Mouse (Mus musculus) embryonic stem cell, embryonic (primary cell): ENCODE data around the gene Cnp.

ENCODE experiments used
- CTCF ChIA-PET, 4 experiments: fragments of 300-600 bp in 2 of 4; fragments of 350-600 bp in 2 of 4; sonication (Branson Sonifier 250); formaldehyde crosslinking; loops; one replicate each; lab custom pipeline; 2022; ENCODE audit warnings: inconsistent platforms in 2 of 4; lab: Charles Lee
- POLR2A ChIA-PET, 4 experiments: fragments of 300-600 bp in 2 of 4; fragments of 350-600 bp in 2 of 4; sonication (Branson Sonifier 250); formaldehyde crosslinking; loops; one replicate each; lab custom pipeline; 2022; ENCODE audit warnings: antibody characterized with exemption in 4 of 4, inconsistent platforms in 1 of 4; lab: Charles Lee

Gene Cnp

DNA sequence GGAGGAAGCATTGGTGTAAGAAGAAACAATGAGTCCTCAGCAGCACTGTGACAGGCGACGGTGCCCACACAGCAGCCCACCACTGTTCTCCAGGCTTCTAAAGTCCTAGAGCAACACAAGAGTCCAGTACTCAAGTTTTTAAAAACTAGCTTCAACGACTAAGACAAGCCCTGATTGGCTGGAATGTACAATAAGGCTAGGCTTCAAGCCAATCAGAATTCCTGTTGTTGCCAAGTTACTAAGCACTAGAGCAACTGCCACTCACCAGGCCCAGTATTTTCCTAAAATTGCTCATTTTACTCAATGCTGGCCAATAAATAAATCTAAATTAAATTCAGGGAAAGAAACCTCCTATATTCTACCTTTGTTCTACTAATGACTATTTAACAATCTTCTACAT lies 38.5 kb downstream of the Cnp start:
- POLR2A ChIA-PET = interaction anchor here in 3 of 4 experiments (0.5 to 10.7 kb wide), 21 partner anchors 8 to 564 kb away, joined by 3 to 107 read pairs (median 3); partner anchors contain the start of genes Acly (in 2 of the 3), Jup (in 1 of the 3) and Stat3 (in 1 of the 3)
- CTCF ChIA-PET = interaction anchor here in 1 of 4 experiments (1.7 to 2.5 kb wide), 2 partner anchors 10 to 14 kb away, joined by 5 to 8 read pairs; no protein-coding TSS in a partner anchor

DNA sequence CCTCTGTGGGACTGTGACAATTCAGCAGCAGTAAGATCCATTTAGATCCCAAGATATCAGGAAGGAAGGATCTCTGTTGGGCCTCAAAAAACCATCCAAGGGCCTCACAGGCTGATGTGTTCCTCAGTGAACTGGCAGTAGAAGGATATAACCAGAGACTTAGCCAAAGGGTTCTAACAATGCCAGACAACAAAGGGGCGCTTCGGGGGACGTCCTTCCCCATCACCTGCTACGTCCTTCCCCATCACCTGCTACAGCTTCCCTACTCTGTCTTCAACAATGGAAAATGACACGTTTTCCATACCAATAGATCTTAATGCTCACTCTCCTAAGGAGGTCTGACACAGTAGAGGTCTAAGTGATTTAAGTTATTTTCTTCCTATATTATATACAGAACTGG lies 41.6 kb downstream of the Cnp start:
- POLR2A ChIA-PET = interaction anchor here in 3 of 4 experiments (0.5 to 6.5 kb wide), 16 partner anchors 9 to 637 kb away, joined by 3 to 97 read pairs (median 5); partner anchors contain the start of gene Acly (in 1 of the 3)
- CTCF ChIA-PET = no interaction called here

DNA sequence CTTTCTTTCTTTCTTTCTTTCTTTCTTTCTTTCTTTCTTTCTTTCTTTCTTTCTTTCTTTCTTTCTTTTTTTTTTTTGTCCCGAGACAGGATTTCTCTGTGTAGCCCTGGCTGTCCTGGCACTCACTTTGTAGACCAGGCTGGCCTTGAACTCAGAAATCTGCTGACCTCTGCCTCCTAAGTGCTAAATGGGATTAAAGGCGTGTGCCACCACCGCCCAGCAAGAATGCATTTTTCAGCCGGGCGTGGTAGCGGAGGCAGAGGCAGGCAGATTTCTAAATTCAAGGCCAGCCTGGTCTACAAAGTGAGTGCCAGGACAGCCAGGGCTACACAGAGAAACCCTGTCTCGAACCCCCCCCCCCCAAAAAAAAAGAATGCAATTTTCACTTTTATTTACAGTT lies 42.1 kb downstream of the Cnp start:
- ChIA-PET POLR2A (interaction anchor here (0.5 to 6.5 kb wide), 20 partner anchors 9 to 1841 kb away, joined by 3 to 97 read pairs (median 4); partner anchors contain the start of genes Acly (in 1 of the 4) and Rab5c (in 1 of the 4)), CTCF (interaction anchor here in 2 of 4 experiments (0.6 to 1.3 kb wide), 2 partner anchors 9 to 633 kb away, joined by 3 to 4 read pairs; no protein-coding TSS in a partner anchor)

DNA sequence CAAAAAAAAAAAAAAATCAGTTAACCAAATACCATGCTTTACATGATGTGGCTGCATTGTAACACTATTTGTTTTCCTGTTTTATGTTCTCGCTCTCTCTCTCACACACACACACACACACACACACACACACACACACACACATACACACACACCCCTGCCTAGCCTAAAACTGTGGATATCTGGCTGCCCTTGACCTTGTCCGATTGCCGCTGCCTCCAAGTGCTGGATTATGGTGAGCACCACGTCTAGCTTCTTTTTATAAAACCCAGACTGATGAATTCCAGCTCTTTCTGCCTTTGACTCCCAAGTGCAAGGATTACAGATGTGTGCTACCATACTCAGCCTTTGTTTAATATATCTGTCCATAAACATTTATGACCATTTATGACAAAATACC lies 42.8 kb downstream of the Cnp start:
- CTCF ChIA-PET = interaction anchor here in 2 of 4 experiments (0.6 to 1.3 kb wide), 4 partner anchors 9 to 633 kb away, joined by 3 to 6 read pairs (median 4); no protein-coding TSS in a partner anchor
- POLR2A ChIA-PET = interaction anchor here (0.7 to 6.5 kb wide), 27 partner anchors 9 to 1841 kb away, joined by 3 to 97 read pairs (median 5); partner anchors contain the start of genes Acly (in 2 of the 4), Eif1 (in 1 of the 4), Jup (in 1 of the 4) and P3h4 (in 1 of the 4)

DNA sequence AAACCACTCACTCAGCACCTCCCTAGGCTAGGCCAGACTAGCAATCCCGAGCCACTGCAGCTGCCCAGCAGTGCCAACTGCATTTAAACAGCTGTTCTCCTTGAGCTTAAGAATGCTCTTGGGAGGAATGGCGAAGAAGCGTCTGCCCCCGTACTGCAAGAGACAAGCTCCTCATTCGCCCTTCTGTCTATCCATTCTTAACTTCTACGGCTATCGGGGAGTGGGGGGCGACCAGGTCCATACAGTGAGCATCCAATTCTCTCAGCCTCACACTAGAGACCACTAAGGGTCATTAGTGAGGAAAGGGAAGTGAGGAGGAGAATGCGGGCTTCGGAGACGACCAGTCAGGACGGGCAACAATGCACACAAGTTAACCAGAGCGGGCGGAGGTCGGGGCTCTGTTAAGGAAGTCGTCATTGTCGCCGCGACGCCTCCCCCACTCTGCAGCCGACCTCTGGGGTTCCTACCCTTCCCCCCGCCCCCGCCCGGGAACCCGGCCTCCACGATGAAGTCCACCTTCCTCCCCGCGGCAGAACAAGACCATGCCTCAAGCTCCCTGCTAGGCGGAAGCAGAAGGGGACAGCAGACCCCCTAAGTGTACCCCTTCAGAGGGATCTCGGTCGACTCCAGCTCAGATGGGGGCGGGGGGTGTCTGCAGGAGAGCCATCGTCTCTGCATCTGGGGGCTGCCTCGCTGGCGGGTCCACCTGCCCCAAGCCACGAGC lies 44.2 kb downstream of the Cnp start, which contains the start of gene Nkiras2:
Gene Nkiras2, plus strand, starts transcription at position 484 of the 724 bp plus-strand sequence.
- ChIA-PET CTCF (interaction anchor here (0.5 to 2.3 kb wide), 24 partner anchors 8 to 1583 kb away, joined by 3 to 13 read pairs (median 4); partner anchors contain the start of genes Acly (in 1 of the 4) and Jup (in 1 of the 4)), POLR2A (interaction anchor here (0.5 to 6.5 kb wide), 80 partner anchors 7 to 1336 kb away, joined by 3 to 97 read pairs (median 4); partner anchors contain the start of genes Acly (in 3 of the 4), Dhx58 (in 2 of the 4), Hspb9 (in 2 of the 4) and Rab5c (in 2 of the 4))

DNA sequence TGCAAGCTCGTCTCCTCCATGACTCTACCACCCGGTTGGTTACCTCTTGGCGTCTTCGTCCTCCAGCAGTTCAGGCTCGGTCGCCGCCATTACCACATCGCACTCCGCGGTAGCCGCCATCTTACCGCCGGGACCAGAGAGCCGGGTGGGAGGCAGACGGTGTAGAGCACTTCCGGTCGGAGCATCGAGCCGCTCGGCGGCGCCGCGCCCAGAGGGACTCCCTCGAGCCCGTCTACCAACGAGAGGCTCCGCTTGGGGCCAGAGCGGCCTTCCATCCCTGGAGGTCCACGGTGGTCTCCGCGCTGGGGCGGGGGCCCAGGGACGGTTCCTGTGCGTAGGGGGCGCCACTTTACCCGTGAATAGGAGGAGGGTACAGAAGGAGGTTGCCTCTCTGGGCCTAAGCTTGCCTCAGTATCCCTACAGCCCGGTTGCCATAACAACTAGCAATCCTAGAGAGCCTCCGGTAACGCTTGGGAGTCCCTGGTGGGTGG lies 44.8 kb downstream of the Cnp start:
- ChIA-PET CTCF (interaction anchor here (0.6 to 2.3 kb wide), 28 partner anchors 9 to 1584 kb away, joined by 3 to 13 read pairs (median 3); partner anchors contain the start of genes Acly (in 1 of the 4), Fkbp10 (in 1 of the 4), Jup (in 1 of the 4) and Kat2a (in 1 of the 4)), POLR2A (interaction anchor here (0.5 to 6.5 kb wide), 68 partner anchors 9 to 1337 kb away, joined by 3 to 97 read pairs (median 4); partner anchors contain the start of genes Acly (in 3 of the 4), Hspb9 (in 2 of the 4), Jup (in 2 of the 4) and Dhx58 (in 1 of the 4))

DNA sequence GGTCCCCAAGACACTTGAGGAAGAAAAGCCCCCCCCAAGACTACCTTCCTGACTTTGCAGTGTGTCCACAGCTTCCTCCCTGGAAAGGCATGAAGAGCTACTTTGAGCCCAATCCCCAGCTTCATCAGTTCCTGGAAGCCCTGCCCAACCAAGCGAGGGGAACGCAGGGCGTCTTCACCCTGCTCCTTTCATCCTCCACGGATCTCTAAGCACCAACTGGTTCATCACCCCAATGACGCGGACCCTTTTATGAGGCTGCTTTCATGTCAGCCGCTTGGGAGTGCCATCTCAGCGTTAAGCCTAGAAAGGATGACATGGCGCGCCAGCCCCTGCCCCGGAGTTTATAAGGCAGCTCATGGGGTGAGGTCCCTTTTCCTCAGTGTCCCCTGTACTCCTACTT lies 45.3 kb downstream of the Cnp start, which contains the start of gene Dnajc7:
Gene Dnajc7, minus strand, starts transcription at position 187 of the 400 bp plus-strand sequence.
- POLR2A ChIA-PET = interaction anchor here (0.5 to 6.5 kb wide), 54 partner anchors 8 to 985 kb away, joined by 3 to 97 read pairs (median 4); partner anchors contain the start of genes Acly (in 3 of the 4), Hspb9 (in 2 of the 4), Jup (in 2 of the 4) and Dhx58 (in 1 of the 4)
- CTCF ChIA-PET = interaction anchor here (0.6 to 2.3 kb wide), 26 partner anchors 9 to 447 kb away, joined by 3 to 13 read pairs (median 3); partner anchors contain the start of genes Acly (in 1 of the 4), Fkbp10 (in 1 of the 4), Jup (in 1 of the 4) and Kat2a (in 1 of the 4)

DNA sequence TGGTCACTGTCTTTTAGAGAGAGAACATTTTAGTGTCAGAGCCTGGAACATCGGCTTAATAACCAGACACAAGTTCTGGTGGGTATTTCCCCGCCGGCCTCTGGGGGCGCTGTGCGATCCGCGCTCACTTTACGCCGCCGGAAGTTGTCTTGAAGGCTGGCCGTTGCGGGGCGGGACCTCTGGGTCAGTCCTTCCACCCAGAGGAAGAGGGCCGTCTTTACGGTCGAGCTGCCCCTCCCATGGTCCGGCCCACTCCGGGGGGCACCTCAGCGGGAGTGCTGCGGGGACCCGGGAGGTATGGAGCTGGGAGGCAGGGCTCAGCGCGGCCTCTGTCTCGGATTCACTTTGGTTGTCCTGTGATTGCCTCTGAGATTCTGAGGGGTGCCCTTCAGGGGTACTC lies 48.0 kb downstream of the Cnp start:
- ChIA-PET POLR2A (interaction anchor here in 3 of 4 experiments (0.6 to 6.5 kb wide), 28 partner anchors 6 to 819 kb away, joined by 3 to 53 read pairs (median 4); partner anchors contain the start of genes Eif1 (in 2 of the 3), Jup (in 2 of the 3), Acly (in 1 of the 3) and Kcnh4 (in 1 of the 3)), CTCF (interaction anchor here (0.5 to 1.9 kb wide), 18 partner anchors 9 to 528 kb away, joined by 3 to 18 read pairs (median 4); partner anchors contain the start of genes Eif1 (in 1 of the 4) and Jup (in 1 of the 4))

DNA sequence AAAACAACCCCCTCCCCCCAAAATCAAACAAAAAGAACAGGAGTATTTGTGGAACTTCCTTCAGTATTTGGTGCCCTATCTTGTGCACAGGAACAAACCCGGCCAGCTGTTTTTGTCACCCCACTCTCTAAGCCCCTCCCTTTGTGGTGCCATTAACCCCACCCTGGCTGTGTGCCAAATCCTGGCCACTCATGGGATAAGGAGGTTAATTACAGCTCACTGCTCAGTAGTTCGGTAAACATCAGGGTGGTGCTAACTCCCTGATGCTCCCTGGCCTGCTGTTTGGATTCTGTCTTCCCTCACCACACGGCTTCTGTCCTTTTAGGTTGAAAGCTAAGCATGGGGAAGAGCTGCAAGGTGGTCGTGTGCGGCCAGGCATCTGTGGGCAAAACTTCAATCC lies 49.2 kb downstream of the Cnp start:
- ChIA-PET POLR2A (interaction anchor here in 3 of 4 experiments (0.6 to 5.4 kb wide), 19 partner anchors 9 to 304 kb away, joined by 3 to 37 read pairs (median 5); partner anchors contain the start of genes Eif1 (in 2 of the 3), Acly (in 1 of the 3) and Rab5c (in 1 of the 3)), CTCF (interaction anchor here in 1 of 4 experiments (0.5 to 5.1 kb wide), 4 partner anchors 12 to 70 kb away, joined by 3 to 34 read pairs (median 10); partner anchors contain the start of gene Zfp385c)

DNA sequence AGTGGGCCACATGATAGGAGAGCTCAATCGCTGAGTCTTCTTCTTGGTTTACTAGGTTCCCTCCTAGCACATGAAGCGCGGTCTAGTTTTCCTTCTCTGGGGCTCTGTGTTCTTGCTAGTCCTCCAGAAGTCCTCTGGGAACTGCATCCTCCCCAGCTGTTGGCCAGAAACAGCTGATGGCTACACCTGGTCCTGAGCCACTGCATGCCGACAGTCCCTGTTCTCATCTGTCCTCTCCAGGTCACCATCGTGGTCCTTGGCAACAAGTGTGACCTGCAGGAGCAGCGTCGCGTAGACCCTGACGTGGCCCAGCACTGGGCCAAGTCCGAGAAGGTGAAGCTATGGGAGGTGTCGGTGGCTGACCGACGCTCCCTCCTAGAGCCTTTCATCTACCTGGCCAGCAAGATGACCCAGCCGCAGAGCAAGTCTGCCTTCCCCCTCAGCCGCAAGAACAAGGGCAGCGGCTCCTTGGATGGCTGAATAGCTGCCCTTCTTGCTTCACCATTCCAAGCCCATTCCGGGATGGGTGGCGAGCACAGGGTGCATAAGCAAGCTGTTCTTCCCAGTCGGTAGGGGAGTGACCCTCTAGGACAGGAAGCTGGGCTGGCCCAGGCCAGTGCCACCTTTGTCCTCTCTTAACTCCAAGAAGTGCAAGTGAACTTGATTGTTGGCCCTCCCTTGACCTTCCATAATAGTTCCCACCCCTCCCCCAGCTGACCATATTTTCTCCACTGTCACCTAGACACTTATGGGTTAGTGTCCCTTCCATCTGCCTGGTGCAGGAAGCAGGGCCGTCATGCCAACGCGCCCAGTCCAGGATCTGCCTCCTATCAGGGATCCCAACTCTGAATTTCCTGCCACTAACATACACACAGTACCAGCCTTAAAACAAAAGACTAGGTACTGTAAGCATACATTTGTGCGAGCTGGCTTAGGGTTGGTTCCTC lies 51.3 kb downstream of the Cnp start:
- POLR2A ChIA-PET = interaction anchor here (0.5 to 8.2 kb wide), 30 partner anchors 7 to 1851 kb away, joined by 3 to 53 read pairs (median 4); partner anchors contain the start of genes Acly (in 2 of the 4), Nkiras2 (in 2 of the 4), Dhx58 (in 1 of the 4) and Dnajc7 (in 1 of the 4)
- CTCF ChIA-PET = interaction anchor here (0.5 to 6.4 kb wide), 22 partner anchors 8 to 555 kb away, joined by 3 to 34 read pairs (median 6); partner anchors contain the start of genes Jup (in 1 of the 4) and Zfp385c (in 1 of the 4)

DNA sequence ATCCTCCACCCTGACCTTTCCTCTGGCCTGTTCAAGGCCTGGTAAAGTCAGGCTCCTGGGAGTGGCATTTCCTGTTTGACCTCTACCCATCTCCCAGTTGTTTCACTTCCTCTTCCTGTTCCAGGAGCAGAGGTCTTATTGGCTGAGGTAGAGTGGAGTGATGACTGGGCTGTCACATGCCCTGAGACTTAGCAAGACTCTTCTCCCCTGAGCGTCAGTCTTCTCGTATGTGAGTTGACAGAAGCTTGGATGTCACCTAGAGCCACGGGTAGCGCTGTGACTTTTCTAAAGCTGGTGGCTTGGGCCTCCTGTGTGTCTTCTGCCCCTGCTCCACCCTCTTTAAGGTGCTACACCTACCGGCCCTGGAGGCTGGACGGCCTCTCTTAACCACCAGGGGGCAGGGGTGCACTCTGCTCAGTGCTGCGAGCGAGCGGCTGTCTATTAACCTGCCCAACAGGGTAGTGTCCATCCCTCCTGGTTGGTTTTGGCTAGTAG lies 52.0 kb downstream of the Cnp start:
- POLR2A ChIA-PET = interaction anchor here (0.5 to 8.2 kb wide), 31 partner anchors 7 to 1851 kb away, joined by 3 to 53 read pairs (median 4); partner anchors contain the start of genes Acly (in 2 of the 4), Nkiras2 (in 2 of the 4), Zfp385c (in 2 of the 4) and Dhx58 (in 1 of the 4)
- CTCF ChIA-PET = interaction anchor here (0.5 to 6.4 kb wide), 30 partner anchors 8 to 505 kb away, joined by 3 to 34 read pairs (median 5); partner anchors contain the start of genes Zfp385c (in 2 of the 4), Jup (in 1 of the 4) and Nkiras2 (in 1 of the 4)

DNA sequence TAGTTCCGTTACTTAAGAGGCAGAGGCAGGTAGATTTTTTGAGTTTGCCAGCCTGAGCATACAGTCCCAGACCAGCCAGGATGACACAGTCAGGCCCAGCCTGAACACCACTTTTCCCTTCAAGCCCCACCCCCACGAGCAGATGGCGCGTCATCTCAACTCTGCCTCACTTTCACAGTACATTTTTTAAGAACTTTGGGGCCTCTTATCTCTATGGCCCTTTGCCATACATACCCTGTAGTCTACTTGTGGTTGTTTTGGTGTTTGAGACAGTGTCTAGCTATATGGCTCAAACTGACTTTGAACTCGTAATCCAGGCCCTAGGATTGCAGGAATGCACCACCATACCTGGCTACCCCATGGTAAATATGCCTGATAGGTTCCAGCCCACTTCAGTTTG lies 53.4 kb downstream of the Cnp start:
- ChIA-PET CTCF (interaction anchor here (0.9 to 6.4 kb wide), 12 partner anchors 8 to 80 kb away, joined by 3 to 34 read pairs (median 4); partner anchors contain the start of genes Dnajc7 (in 1 of the 4), Nkiras2 (in 1 of the 4) and Zfp385c (in 1 of the 4)), POLR2A (interaction anchor here in 3 of 4 experiments (0.5 to 8.2 kb wide), 15 partner anchors 8 to 86 kb away, joined by 3 to 53 read pairs (median 4); partner anchors contain the start of genes Dnajc7 (in 2 of the 3), Nkiras2 (in 2 of the 3) and Dhx58 (in 1 of the 3))

DNA sequence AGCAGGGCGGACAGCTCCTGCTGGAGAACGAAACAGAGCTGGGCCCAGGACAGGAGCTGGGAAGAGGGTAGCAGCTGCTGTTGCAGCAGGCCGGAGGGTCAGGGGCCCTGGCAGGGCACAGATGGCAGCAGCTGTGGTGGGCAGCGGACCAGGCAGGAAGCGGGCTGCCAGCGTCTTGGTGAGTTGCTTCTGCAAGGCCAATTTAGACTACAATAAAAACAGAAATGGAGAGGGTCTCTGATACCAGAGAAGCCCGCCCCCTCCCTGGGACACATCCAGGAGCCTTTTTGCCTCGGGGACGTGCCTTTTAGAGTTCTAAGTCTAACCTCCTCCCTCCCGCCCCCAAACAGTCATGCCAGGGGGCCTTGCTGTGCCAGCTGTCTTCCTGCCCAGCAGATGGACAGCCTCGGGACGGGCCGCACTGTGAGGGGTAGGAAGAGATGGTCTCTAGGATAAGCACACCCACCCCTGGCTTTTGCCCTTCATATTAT lies 54.2 kb downstream of the Cnp start:
- CTCF ChIA-PET = interaction anchor here in 3 of 4 experiments (0.9 to 6.4 kb wide), 9 partner anchors 8 to 66 kb away, joined by 3 to 34 read pairs (median 5); partner anchors contain the start of genes Dnajc7 (in 1 of the 3), Nkiras2 (in 1 of the 3) and Zfp385c (in 1 of the 3)
- POLR2A ChIA-PET = interaction anchor here (0.5 to 8.2 kb wide), 18 partner anchors 9 to 543 kb away, joined by 3 to 53 read pairs (median 4); partner anchors contain the start of genes Dnajc7 (in 3 of the 4), Nkiras2 (in 2 of the 4) and Dhx58 (in 1 of the 4)

DNA sequence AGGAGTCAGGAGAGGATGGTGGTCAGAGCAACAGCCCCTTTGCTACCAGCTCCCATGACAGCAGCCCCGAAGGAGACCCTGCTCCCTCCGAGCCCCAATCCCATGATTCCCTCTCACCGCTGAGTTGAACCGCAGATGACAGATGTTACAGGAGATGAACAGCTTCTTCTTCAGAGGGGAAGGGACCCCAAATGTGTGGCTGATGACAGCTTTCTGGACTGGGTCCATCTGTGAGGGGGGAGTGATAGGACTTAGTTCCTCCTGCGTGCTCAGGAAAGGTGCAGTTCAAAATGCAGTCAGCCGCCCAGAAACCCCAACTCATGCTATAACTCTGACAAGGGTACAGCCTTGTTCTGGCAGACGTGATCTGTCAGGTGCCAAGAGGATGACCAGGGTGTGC lies 59.8 kb downstream of the Cnp start:
- ChIA-PET CTCF (interaction anchor here in 2 of 4 experiments (0.5 to 1.5 kb wide), 2 partner anchors 14 to 60 kb away, joined by 3 read pairs; no protein-coding TSS in a partner anchor), POLR2A (interaction anchor here in 2 of 4 experiments (1.1 to 1.4 kb wide), 3 partner anchors 14 to 77 kb away, joined by 3 to 7 read pairs (median 4); partner anchors contain the start of genes Dnajc7 (in 1 of the 2) and Nkiras2 (in 1 of the 2))
